Mouse (Mus musculus): ENCODE measurements around the gene Ccer2.

GRCm38 (mm10) chr7:28802846-28803588 is 47.0 kb downstream of the Ccer2 start:
- TF ChIP-seq ZC3H11A (IDR thresholded peaks at IDR 0.05; ENCODE audit: borderline replicate concordance, low read depth, low read length) (no peak), ZNF384 (IDR thresholded peaks at IDR 0.05; ENCODE audit: low read depth, low read length) (no peak), HCFC1 (IDR thresholded peaks at IDR 0.05; ENCODE audit: borderline replicate concordance, insufficient read depth, low read length) (no peak)
